Mouse (Mus musculus): Measurements from ENCODE around the gene Crb1. TPM values are rescaled to one million over a fixed set of nuclear protein-coding genes. Genes with fewer than 3 reads are reported as not detected.

Crb1 gene
- total RNA-seq, 2 experiments from 2014 or later = 0.07 to 0.12 TPM

DNA sequence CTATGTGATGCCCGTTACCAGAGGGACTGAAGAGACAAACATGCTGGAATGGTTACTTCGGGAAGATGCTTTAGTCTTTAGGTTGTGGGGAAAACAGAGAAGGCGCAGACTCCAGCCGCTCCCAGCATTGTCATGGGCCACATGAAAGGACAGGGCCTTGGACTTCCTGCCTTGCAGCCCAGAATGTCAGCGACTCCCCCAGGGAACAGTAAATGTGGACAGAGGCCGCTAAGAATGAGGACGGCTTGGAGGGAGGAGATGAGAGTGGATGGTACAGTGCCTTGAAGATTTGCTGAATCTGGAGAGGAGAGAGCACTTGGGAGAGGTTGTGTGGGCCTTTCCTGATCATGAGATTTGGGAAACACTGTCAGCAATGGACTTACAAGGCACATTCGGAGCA is 161.6 kb downstream of the Crb1 start:
- DNase-seq = no peak

GRCm38 (mm10) chr1:139210505-139210904 is 166.4 kb downstream of the Crb1 start:
- no peak for DNase-seq

- DNase-seq = no peak
Measured at GRCm38 (mm10) chr1:139209796-139210195, 167.1 kb downstream of the Crb1 start.

DNA sequence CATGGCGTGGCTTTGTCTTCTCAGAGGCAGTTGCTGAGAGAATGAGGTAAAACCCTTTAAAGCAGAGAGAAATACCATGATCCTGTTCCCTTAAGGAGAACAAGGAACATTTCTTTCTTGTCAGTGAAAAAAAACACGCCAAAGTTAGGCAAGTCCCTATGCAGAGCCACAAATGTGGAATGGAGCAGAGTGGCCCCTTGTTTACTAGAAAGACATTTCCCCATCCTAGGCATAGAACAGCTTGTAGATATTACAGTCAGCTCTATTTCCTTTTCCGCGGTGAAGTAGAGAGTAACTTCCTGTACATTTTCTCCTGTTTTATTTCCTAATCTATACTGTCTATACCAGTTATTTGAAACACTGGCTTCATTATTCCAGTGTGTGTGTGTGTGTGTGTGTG is 170.6 kb downstream of the Crb1 start:
- no peak for DNase-seq

DNA sequence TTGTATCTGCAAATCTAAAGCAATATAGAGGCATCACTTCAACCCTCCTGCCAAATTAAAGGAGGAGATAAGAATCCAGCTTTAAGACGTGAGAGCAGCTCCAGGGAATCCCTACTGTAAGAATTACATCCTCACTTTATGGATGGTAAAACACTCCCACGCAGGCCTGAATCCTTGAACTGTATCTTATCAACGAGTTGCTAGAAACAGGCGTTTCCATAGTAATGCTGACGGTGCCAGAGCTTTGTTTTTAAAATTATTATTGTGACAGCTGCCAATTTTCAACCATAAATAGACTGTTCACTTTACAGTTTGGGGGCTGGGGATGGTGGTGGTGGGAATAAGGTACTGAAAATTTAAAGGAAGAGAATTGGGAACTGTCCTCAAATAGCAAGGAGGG is 173.9 kb downstream of the Crb1 start:
- DNase-seq = no peak

DNA sequence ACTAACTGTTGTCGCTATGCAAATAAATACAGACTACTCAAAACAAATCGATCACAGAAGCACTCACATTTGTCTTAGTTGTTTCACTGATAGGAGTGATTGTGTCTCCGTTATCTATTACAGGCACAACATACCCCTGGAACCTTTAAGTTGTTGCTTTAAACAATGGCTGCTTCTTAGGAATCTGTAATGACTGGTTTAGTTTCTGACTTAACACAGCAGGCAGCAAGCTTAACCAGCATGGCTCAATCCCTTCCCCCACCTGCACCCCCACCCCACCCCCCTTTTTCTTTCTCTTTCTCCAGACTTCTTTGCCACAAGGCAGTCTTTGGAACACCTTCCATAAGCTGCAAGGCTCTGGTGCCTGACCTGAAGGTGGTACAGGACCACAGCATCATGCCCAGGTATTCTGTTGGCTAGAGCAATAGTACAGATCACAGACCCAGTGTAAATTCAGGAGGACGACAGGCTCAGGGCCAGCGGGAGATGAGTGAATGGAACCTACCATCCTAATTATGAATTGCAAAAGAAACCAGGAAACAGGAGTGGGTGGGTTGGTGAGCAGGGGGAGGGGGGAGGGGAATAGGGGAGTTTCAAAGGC is 182.4 kb downstream of the Crb1 start:
- DNase-seq = no peak

- DNase-seq = no peak
Measured at GRCm38 (mm10) chr1:139194011-139194410, 182.9 kb downstream of the Crb1 start.

GRCm38 (mm10) chr1:139192635-139193034 is 184.3 kb downstream of the Crb1 start:
- DNase-seq = no peak

DNA sequence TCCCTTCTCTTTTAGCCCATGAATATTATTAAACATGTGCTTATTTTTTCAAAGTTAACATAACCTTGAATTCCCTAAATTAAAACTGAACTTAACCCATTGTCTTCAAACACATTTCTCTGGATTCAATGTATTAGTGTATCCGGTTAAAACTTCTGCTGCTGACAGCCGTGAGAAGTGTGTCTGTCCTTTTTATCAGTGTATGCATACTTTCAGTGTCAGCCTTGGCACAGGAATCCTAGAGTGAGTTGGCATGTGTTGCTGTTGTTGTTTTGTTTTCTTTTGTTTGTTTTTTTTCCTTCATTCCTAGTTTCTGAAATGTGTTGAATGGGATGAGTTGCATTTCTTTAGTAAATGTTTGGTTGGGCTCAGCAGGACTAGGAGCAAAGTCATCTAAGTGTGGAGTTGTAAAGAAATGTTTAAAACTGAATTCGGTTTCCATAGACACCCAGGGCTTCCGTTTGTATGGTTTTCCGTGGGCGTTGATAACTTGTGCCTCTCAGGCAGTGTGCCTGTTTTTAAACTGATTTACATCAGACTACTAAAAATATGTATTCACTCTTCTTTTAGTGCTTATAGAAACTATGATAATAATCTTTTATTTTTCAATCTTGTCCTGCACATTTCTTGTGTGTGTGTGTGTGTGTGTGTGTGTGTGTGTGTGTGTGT is 196.3 kb downstream of the Crb1 start:
- no peak for DNase-seq

GRCm38 (mm10) chr1:139179707-139180106 is 197.2 kb downstream of the Crb1 start:
- no peak for DNase-seq

DNA sequence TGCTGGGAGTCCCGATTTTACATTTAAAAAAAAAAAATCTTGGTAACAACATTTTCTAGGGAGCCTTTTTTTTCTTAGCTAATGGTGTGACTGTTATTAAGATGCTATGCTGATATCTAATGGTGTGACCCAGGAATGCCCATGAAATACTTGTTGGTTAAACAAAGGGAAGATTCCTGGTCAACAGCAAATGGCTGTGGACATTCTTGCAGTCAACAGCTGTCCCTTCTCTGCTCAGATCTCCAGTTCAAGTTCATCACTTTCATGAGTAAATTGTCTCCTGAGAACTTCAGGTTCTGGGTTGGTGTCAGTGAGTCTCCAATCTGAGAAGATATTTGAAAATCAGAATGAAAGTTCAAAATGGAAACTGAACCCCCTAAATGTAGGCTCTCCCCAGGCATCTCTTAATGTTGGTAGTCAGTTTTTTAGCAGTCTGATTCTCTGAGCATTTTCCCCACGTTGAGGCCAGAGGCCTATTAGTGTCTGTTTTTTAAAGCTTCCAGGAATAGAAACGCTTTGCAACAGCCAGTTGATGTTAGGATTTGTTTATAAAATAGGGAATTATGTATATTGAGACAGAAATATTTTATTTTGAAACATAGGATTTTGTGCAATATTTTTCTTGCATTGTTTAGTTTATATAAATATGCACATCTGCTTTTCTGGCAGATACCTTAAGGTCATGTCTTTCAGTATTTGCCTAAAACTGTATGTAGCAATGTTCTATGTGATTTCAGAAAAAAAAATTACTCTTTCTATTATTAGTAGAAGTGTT is 202.7 kb downstream of the Crb1 start:
- DNase-seq = no peak

- peak; percentile 32 for DNase-seq
Measured at GRCm38 (mm10) chr1:139162814-139163213, 214.1 kb downstream of the Crb1 start.

GRCm38 (mm10) chr1:139161619-139162018 is 215.3 kb downstream of the Crb1 start:
- peak; percentile 13 for DNase-seq

DNA sequence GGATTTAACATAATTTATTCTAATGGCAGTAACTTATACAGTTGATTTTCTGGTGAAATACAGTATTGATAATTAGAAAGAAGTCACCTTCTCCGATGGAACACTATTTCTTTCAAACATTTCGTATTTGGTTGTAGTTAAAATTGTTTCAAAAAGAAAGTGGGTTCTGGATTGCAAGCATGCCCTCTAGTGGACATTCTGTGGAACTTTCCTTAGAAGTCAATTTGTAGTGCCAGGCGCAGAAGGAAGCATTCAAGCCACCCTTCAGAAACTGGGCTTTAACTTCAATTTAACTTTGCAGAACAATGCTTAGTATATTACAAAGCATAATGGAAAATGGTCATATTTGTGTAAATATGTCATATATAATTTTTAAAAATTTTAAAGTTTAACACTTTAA is 220.5 kb downstream of the Crb1 start:
- DNase-seq = peak; percentile 14

DNA sequence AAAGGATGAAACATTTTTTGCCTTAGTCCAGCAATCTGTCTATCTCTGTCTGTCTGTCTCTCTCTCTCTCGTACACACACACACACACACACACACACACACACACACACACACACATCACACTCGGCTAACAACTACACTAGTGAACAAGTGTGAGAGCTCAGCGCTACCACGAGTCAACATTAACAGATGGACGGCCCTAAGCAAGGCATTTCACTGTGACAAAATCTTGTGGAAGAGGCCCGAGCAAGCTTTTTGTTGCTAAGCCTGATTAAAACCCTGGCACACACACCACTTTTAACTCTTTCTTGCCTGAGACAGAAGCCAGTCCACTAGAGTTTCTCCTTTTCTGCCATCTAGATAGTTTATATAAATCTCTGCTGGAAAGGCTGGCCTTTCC is 223.4 kb downstream of the Crb1 start:
- no peak for DNase-seq

- no peak for DNase-seq
Measured at GRCm38 (mm10) chr1:139153006-139153405, 223.9 kb downstream of the Crb1 start.

Other genes starting within 250 kb of the Crb1 start
- gene Zbtb41, start 45.2 kb upstream of the Crb1 start, total RNA-seq (2021) = 10 to 100 TPM; 23.6 to 26.3 TPM
- gene Aspm, start 77.7 kb upstream of the Crb1 start, total RNA-seq (2021) = 10 to 100 TPM; 26.1 to 30.2 TPM
- gene F13b, start 124.6 kb upstream of the Crb1 start, total RNA-seq (2021) = not detected
- not detected for gene Cfhr1, start 183.2 kb upstream of the Crb1 start, total RNA-seq (2021)

Data from heart, postnatal 4 days (tissue).